Mouse (Mus musculus): ENCODE results near the gene Ros1.

Gene Ros1

GRCm38 (mm10) chr10:52194957-52195852 is at the start of gene Ros1:
Gene Ros1 (minus strand): TSS chr10:52195244.
- in situ Hi-C loops (cut with MboI; ENCODE audit: unreplicated experiment in 2 of 2): no loop called here

- in situ Hi-C loops (cut with MboI; ENCODE audit: unreplicated experiment in 2 of 2): loop anchor here in 1 of 2 experiments (25.0 kb wide), 1 partner anchor 1369 kb away; no protein-coding TSS in a partner anchor
Observed at GRCm38 (mm10) chr10:52242680-52243323, 47.8 kb upstream of the Ros1 start.

DNA sequence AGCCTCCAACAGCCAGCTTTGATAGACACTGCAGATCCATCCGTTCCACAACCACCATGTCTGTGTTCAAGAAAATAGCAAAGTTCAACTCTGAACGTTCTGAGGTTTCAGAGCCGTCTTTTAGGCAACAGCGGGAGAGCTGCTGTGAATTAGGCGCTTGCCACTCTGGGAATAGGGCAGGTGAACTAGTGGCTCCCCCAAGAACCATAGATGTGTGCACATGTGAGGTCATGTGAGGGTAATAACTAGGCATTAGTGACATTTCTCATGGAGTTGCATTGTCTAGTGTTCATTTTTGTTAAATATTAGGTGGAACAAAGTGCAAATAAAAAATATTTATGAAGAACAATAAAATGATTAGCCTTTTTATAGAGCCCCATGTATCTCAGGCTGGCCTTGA is 47.0 kb upstream of the Ros1 start:
- in situ Hi-C loops (cut with MboI; ENCODE audit: unreplicated experiment in 2 of 2): loop anchor here in 1 of 2 experiments (25.0 kb wide), 1 partner anchor 1370 kb away; no protein-coding TSS in a partner anchor

- in situ Hi-C loops (cut with MboI; ENCODE audit: unreplicated experiment in 2 of 2): loop anchor here in 1 of 2 experiments (25.0 kb wide), 1 partner anchor 1377 kb away; no protein-coding TSS in a partner anchor
Observed at GRCm38 (mm10) chr10:52235461-52235860, 40.4 kb upstream of the Ros1 start.

- in situ Hi-C loops (cut with MboI; ENCODE audit: unreplicated experiment in 2 of 2): loop anchor here (5.0 to 25.0 kb wide), 3 partner anchors 98 to 1378 kb away; partner anchors contain the start of gene Nepn (in 2 of the 2)
Observed at GRCm38 (mm10) chr10:52234654-52234981, 39.6 kb upstream of the Ros1 start.

DNA sequence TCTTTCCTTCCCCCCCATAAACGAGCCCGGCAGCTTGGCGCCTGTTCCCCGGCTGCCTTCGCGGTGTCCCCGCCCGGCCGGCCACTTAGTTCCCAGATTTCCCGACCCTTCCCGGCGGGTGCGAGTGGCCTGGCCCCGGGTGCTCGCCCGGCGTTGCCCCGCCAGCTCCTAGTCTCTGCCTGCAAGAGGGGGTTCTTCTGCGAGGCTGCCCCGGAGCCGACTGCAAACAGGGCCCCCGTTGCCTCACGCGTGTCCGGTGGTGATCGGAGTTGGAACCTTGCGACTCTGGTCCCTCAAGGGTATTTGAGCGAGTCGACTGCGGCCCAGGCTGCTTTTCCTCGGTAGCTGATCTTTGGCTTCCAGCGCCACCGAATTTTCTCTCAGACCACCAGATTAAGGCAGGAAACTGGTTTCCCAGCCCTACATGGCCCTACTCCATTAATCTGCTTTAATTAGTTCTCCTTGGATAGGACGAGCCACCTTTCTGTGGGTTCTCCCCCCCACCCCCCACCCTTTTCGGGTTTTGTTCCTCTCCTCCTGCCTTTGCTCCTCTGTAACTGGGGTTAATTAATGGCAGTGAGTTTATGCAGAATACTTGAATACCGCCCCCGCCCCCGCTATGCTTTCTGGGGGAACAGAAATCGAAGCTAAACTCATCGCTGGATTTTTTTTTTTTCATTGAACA is 39.1 kb upstream of the Ros1 start:
- in situ Hi-C loops (cut with MboI; ENCODE audit: unreplicated experiment in 2 of 2): loop anchor here (5.0 to 25.0 kb wide), 3 partner anchors 98 to 1378 kb away; partner anchors contain the start of gene Nepn (in 2 of the 2)

DNA sequence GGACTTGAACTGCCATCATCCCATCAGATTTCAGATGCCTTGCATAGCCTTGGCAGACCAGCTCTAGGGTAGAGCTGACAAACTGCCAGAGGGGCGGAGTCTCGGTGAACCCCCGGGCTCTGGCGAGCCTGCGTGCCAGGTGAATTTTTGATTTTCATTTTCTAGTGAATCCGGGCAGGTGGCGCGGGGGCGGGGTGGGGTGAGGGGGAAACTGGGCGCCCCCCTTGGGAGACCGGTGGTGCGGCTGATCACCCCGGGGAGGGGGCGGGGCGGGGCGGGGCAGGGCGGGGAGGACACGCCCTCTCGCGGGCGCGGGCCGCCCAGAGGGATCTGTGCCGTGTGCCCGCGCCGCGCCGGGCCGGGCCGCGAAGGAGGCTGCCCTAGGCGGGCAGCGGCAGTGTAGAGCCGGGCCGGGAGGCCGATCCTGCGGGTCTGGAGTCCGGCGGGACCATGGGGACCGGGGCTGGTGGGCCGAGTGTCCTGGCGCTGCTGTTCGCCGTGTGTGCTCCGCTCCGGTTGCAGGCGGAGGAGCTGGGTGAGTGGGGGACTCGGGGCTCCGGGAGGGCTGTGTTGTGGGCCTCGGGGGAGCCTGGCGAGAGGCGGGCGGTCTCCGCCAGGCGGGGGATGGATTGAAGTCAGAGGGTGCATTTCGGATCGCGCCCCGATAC is 38.4 kb upstream of the Ros1 start, which contains the start of gene Dcbld1:
Gene Dcbld1 (plus strand): TSS at position 319 of the 668 bp plus-strand sequence.
- in situ Hi-C loops (cut with MboI; ENCODE audit: unreplicated experiment in 2 of 2): loop anchor here (5.0 to 25.0 kb wide), 3 partner anchors 99 to 1379 kb away; partner anchors contain the start of gene Nepn (in 2 of the 2)

DNA sequence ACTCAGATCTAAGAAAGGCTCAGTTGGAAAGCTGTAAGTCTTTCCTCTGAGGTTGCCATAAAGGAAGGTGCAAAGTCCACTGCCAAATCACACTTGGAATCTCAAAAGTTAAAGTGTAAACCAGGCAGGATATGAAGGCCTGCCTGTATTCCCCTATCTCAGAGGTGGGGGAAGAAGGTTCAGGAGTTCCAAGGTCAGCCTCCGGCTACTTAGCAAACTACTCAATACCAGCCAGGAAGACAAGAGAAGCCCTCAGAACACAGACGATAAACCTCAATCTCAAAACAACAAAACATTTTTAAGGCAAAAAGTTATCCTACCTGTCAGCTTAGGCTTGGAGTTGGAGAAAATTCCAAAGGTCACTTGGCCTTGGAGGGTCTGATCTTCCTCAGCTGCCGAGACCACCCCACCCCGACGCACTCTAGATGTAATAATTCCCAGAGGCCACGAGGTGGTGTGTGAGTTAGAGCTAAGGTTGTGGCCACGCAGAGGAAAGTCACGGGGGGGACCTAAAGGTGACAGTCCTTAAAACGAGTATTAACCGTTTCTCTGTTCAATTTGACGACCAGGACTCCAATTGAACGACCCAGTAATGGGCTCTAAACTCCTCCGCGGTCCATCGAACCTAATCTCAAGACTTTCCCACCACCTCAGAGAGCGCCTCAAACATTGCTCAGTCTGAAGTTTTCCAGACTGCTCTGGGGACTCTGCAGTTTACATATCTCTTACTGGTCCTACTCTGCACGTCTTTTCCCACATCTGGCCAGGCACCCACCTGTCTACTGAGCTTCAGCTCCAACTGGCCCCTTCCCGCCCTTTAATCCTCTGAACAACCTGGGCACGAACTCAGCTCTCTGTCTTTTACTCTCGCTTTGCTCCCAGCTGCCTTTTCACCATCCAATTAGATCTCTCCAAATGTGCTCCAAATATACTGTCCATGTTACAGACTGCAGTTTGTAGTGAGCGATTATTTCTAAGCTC is 37.4 kb upstream of the Ros1 start:
- in situ Hi-C loops (cut with MboI; ENCODE audit: unreplicated experiment in 2 of 2): loop anchor here (5.0 to 25.0 kb wide), 3 partner anchors 100 to 1380 kb away; partner anchors contain the start of gene Nepn (in 2 of the 2)

GRCm38 (mm10) chr10:52219600-52219999 is 24.6 kb upstream of the Ros1 start:
- in situ Hi-C loops (cut with MboI; ENCODE audit: unreplicated experiment in 2 of 2): no loop called here

- in situ Hi-C loops (cut with MboI; ENCODE audit: unreplicated experiment in 2 of 2): no loop called here
Observed at GRCm38 (mm10) chr10:52217564-52217934, 22.5 kb upstream of the Ros1 start.

GRCm38 (mm10) chr10:52216797-52217563 is 21.9 kb upstream of the Ros1 start:
- in situ Hi-C loops (cut with MboI; ENCODE audit: unreplicated experiment in 2 of 2): no loop called here

GRCm38 (mm10) chr10:52215267-52215818 is 20.3 kb upstream of the Ros1 start:
- in situ Hi-C loops (cut with MboI; ENCODE audit: unreplicated experiment in 2 of 2): no loop called here

GRCm38 (mm10) chr10:52204006-52204405 is 9.0 kb upstream of the Ros1 start:
- in situ Hi-C loops (cut with MboI; ENCODE audit: unreplicated experiment in 2 of 2): no loop called here

DNA sequence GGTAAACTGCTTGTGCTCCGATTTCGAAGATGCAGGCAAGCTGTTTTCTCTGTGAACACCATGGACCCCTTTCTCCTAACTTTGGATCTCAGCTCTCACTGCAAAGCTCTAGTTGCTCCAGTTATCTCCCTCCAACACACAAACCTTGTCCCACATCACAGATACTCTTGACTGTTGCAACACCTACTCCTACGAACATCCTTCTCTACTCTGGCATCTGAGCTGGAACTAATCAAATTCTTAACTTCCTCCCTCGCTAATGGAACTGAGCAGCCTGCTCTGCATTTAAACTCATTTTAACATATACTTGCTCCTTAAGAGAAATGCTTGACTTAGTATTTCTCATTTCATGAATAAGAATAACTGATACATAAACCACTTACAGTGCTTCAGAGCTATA is 9.1 kb downstream of the Ros1 start:
- in situ Hi-C loops (cut with MboI; ENCODE audit: unreplicated experiment in 2 of 2): no loop called here

DNA sequence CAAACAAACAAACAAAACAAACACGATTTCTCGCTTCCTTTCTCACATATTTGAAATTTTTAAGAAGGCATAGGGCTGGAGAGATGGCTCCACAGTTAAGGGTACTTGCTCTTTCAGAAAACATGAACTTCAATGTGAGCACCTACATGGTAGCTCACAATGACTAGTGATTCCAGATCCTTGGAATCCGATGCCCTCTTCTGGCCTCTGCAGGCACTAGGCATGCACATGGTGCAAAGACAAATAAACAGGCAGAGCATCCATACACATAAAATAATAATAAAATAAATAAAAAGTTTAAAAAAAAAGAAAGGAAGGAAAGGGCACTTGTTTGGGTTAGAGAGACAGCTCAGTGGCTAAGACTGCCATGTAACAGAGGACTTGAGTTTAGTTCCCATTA is 12.2 kb downstream of the Ros1 start:
- in situ Hi-C loops (cut with MboI; ENCODE audit: unreplicated experiment in 2 of 2): no loop called here

GRCm38 (mm10) chr10:52174376-52174775 is 20.7 kb downstream of the Ros1 start:
- in situ Hi-C loops (cut with MboI; ENCODE audit: unreplicated experiment in 2 of 2): no loop called here

DNA sequence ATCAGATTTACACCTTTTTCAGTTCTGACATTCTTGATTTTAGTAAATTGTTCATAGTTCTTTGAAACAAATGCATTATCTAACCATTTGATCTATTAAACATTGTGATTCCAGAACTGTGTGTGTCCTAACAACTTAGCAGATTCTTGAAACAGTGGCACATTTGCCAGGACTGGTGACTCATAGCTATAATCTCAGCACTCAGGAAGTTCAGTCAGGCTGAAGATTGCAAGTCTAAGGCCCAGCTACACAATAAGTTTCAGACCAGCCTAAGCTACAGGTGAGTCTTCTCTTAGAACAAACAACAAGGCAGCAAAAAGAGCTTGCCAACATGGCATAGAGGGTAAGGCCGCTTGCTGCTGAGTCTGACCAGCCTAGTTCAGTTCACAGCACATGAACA is 24.6 kb downstream of the Ros1 start:
- in situ Hi-C loops (cut with MboI; ENCODE audit: unreplicated experiment in 2 of 2): no loop called here

DNA sequence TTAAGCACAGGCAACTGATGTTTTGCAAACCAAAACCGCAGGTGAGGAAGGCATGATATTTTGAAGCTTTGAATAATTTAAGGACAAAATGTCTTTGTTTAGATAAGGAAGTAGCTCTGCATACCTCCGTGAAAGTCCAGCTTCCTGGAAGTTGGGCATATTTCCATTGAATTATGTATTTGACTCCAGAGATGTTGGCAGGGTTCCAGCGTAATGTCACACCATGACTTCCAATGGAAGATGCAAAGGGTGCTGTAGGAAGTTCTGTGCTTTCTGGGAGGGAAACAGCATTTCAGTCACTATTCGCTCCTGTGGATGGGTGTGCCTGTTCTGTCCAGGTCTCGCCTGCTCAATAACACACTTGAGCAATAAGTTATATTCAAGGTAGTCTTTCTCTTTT is 25.2 kb downstream of the Ros1 start:
- in situ Hi-C loops (cut with MboI; ENCODE audit: unreplicated experiment in 2 of 2): no loop called here

All from v-Abl transformed pro-B cells (cell line).